Mouse (Mus musculus) lung, adult 2 months (tissue): Measurements from ENCODE around the gene Ccin.

Experiments
- CTCF ChIP-seq: fragments of 200-500 bp; IDR thresholded peaks from 2 replicates; pipeline ENCODE4 v1.5.1; 2011; ENCODE audit warnings: mild to moderate bottlenecking, low read length, control low read depth; ENCODE audit not compliant: insufficient read depth
- POLR2A ChIP-seq: fragments of 200-500 bp; IDR thresholded peaks from 2 replicates; pipeline ENCODE4 v1.6.1; 2011; ENCODE audit warnings: low read depth, mild to moderate bottlenecking, control low read depth, low read length, borderline replicate concordance; ENCODE audit errors: extremely low read depth

DNA sequence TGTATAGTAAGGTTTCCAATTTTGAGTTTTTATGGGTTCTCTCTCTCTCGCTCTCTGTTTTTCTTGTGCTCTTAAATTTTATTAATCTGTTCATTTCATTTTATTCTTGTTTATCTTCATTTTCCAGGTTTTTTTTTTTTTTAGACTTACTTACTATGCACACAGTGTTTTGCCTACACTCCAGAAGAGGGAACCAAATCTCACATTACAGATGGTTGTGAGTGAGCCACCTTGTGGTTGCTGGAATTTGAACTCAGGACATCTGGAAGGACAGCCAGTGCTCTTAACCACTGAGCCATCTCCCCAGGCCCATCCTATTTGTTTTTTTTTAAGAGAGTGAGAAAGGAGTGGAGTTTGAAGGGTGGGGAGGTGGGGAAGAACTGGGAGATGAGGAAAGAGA is 26.9 kb downstream of the Ccin start:
- TF ChIP-seq POLR2A (no peak), CTCF (no peak)
